Mouse (Mus musculus) thymus, adult 2 months (tissue): ENCODE data around the gene Plekhn1. TPM values are rescaled to one million over a fixed set of nuclear protein-coding genes. Genes with fewer than 3 reads are reported as not detected.
A peak's percentile ranks its signal among the peaks of the same experiment; 100 is the strongest.

Source experiments
- DNase-seq: peaks from one replicate; pipeline ENCODE4 v3.0.0; 2021
- H3K27ac ChIP-seq: fragments of 200-500 bp; 2 replicates; pipeline ENCODE4 v1.5.1; 2012; ENCODE audit warnings: low read length, control low read depth; ENCODE audit not compliant: control insufficient read depth, insufficient read depth
- H3K27me3 ChIP-seq: fragments of 200-500 bp; 2 replicates; pipeline ENCODE4 v1.6.1; 2012; ENCODE audit warnings: mild to moderate bottlenecking, low read length, moderate library complexity, mixed read lengths; ENCODE audit not compliant: control insufficient read depth, insufficient read depth
- H3K36me3 ChIP-seq: fragments of 200-500 bp; 2 replicates; pipeline ENCODE4 v1.6.1; 2012; ENCODE audit warnings: mild to moderate bottlenecking, low read length, moderate library complexity; ENCODE audit not compliant: control insufficient read depth, insufficient read depth
- H3K4me1 ChIP-seq: fragments of 200-500 bp; replicated peaks from 2 replicates; pipeline ENCODE4 v1.6.1; 2012; ENCODE audit warnings: low read length; ENCODE audit not compliant: control insufficient read depth, insufficient read depth
- H3K4me3 ChIP-seq: fragments of 200-500 bp; 2 replicates; pipeline ENCODE4 v1.5.1; 2012; ENCODE audit warnings: mild to moderate bottlenecking, low read length, control low read depth, moderate library complexity; ENCODE audit not compliant: control insufficient read depth, insufficient read depth
- CTCF ChIP-seq: fragments of 200-500 bp; IDR thresholded peaks from 2 replicates; pipeline ENCODE4 v1.5.1; 2012; ENCODE audit warnings: mild to moderate bottlenecking, control low read depth, low read length, moderate library complexity, borderline replicate concordance; ENCODE audit not compliant: control insufficient read depth, poor library complexity, insufficient read depth; ENCODE audit errors: extremely low read depth
- POLR2A ChIP-seq: fragments of 200-500 bp; IDR thresholded peaks from 2 replicates; pipeline ENCODE4 v1.6.1; 2012; ENCODE audit warnings: mild to moderate bottlenecking, low read length, control low read depth, moderate library complexity; ENCODE audit not compliant: control insufficient read depth, poor library complexity, insufficient read depth; ENCODE audit errors: extremely low read depth
- WGBS: fragments of 180-500 bp; shearing (Covaris S2); methylation state at CpG from one replicate; pipeline ENCODE4 v1.1.7; 2018; 5-methylcytosine and 5-hydroxymethylcytosine counted together
- polyA plus RNA-seq: library from polyadenylated mRNA; depleted of rRNA; stranded (reverse); fragments of >200 nt; gene quantifications from 2 replicates; pipeline ENCODE4 v1.2.3, GENCODE M21; 2012

The Plekhn1 gene
- polyA plus RNA-seq, 1 experiment = 145 TPM

DNA sequence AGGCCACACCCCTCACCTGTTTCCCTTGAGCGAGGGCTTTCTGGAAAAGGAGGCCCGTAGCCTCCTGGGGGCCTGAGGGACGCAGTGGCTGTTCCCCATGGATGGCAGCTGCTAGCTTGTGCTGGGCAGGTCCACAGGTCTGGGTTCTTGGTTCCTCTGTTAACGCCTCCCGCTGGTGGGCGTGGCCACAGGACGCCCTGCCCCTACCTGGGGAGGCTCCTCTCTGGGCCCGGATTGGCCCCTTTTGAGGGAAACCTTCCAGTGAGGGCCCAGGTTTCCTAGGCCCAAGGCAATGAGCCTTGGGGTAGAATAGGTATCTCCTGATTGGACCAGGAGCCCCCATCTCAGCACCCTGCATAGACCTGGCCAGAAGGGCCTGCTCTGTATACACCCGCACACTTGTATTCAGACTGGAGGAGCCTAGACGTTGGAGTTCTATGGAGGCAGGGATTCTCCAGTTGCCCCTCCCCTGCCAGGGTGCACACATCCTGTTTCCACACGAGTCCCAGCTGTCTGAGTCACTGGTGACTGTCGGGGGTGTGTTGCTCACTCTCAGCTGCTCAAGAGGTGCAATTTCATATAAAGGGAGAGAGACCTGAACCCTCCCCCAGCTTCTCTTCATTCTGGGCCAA, 6.1 kb downstream of the Plekhn1 start:
- H3K36me3 ChIP-seq = 0 out of 2 replicates have a peak, but pooled peaks cover 3% of the 10 kb centered on the region
- H3K27me3 ChIP-seq = no peaks in the 10 kb centered on the region
- 72% methylated on average over 12 of the region's 12 CpGs for WGBS
- peaks cover 4% of the 10 kb centered on the region for H3K4me1 ChIP-seq
- DNase-seq = no peak
- TF ChIP-seq POLR2A (no peak), CTCF (no peak)
- H3K4me3 ChIP-seq = peak overlapping the region; percentile 9; the same call in 1 of the 2 replicates
- no peak overlapping the region for H3K27ac ChIP-seq

DNA sequence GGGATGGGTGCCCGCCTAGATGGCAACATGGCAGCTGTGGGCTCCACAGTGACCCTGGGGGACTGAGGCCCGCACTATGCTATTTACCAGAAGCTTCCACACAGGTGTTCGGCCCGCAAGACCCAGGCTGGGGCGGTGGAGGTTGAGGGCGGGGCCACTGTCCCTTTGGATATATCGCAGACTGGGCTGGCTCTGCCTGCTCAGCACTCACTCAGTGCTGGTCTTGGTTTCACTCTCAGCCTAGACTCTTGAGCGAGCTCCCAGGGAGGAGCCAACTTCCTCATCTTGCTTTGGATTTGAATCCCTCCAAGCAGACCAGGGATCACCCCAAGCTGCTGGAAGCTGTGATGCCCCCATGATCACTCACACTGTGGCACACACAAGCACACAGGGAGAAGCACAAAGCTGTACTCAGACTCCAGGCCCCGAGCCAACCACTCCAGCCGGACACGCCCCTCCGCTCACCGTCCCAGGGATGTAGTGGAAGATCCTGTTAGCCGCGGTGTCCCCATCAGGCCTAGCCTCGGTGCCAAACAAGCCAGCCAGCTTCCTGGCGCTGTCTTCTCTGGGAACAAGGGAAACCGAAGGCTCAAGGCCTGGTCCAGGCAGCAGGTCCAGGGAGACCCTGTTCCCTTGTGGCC, 6.8 kb downstream of the Plekhn1 start:
- 84% methylated on average over 18 of the region's 18 CpGs for WGBS

DNA sequence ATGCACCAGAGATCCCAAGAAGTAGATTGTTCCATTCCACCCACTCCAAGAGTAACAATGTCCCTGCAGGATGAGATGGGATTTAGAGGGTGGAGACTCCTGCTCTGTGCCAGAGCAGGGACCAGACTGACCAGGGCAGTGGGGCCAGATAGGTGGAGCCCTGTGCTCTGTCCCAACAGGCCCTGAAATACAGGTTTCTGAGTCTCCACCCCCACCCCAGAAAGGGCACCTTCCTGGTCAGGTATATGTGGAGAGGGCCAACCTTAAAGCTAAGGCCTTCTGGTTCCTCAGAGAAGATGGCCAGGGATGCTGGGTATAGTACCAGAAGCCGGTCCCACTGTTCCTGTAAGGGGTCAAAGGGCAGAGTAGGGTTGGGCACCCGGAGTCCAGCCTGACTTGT, 10.4 kb downstream of the Plekhn1 start:
- Histone ChIP-seq H3K4me1 (no peaks in the 10 kb centered on the region), H3K27ac (no peak overlapping the region), H3K4me3 (no peak overlapping the region), H3K36me3 (no peaks in the 10 kb centered on the region), H3K27me3 (no peaks in the 10 kb centered on the region)
- DNase-seq = no peak
- TF ChIP-seq POLR2A (no peak), CTCF (no peak)
- 97% methylated on average over 2 of the region's 2 CpGs for WGBS

More for the DNA sequence above, 6.8 kb downstream of the Plekhn1 start:
- Histone ChIP-seq H3K27ac (no peak overlapping the region), H3K27me3 (no peaks in the 10 kb centered on the region), H3K4me1 (no peaks in the 10 kb centered on the region), H3K4me3 (peak overlapping the region; percentile 9), H3K36me3 (0 out of 2 replicates have a peak, but pooled peaks cover 3% of the 10 kb centered on the region)
- TF ChIP-seq POLR2A (no peak), CTCF (no peak)
- DNase-seq = no peak

DNA sequence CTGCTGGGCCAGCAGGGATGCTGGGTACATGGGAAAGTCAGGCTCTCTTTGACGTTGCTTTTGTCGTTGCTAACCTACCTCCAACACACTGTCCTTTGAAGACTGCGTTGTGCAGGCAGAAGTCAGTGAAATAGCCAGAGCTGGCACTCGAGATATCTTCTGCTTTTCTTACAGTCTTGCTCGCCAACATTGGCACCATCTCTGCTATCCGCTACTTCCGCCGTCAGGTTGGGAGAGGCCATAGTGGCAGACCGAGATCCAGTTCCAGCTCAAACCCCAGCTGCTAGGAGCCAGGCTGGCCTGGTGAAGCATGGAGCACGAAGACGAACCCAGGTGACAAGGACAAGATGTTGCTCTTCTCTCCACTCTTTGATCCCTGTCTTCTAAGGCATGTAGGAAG, 14.7 kb downstream of the Plekhn1 start:
- H3K27ac ChIP-seq = no peak overlapping the region
- no peaks in the 10 kb centered on the region for H3K27me3 ChIP-seq
- TF ChIP-seq CTCF (no peak), POLR2A (no peak)
- no peaks in the 10 kb centered on the region for H3K36me3 ChIP-seq
- DNase-seq = no peak
- no peak overlapping the region for H3K4me3 ChIP-seq
- H3K4me1 ChIP-seq = no peaks in the 10 kb centered on the region
- 94% methylated on average over 11 of the region's 11 CpGs for WGBS

DNA sequence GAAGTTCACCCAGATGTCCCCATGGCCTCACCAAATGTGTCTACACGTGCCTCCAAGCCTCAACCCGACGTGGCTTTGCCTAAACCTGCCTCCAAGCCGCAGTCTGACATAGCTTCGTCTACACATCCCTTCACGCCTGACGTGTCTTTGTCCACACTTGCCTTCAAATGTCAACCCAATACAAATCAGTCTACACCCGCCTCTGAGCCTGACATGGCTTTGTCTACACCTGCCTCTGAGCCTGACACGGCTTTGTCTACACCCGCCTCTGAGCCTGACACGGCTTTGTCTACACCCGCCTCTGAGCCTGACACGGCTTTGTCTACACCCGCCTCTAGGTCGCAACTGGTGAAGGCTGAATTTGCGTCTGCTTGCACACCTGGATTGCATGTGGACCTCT, 16.8 kb downstream of the Plekhn1 start:
- no peak overlapping the region for H3K27ac ChIP-seq
- H3K4me3 ChIP-seq = no peak overlapping the region
- WGBS = 87% methylated on average over 16 of the region's 16 CpGs
- no peaks in the 10 kb centered on the region for H3K4me1 ChIP-seq
- no peak for DNase-seq
- H3K27me3 ChIP-seq = no peaks in the 10 kb centered on the region
- no peaks in the 10 kb centered on the region for H3K36me3 ChIP-seq
- no peak for TF ChIP-seq POLR2A

DNA sequence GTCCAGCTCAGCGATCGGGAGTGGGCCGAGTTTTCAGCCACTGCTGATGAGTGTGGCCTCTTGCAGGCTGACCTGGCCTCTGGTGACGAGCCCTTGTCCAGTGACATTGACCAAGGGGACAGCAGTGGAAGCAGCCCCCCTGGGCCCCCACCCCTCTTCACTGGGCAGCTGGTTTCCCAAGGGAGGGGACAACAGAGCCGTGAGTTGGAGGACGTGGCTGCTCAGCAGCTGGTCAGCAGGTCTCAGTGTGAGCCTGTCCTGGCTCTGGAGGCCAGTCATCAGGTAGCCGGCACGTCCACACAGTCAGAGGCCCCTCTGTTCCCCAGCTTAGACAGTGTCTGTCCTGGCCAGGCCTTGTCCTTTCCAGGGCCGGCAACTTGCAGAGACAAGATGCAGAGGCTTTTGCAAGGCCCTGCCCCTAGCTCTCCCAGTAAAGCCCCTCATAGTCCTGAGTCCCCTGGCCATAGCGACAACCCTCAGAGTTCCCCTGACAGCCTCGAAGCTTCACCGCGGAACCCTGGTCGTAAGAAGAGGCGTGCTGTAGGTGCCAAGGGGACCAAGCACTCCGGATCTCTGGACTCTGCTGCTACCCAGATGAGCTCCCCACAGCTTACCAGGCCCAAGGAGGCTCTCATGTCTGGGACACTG, 17.5 kb downstream of the Plekhn1 start:
- Histone ChIP-seq H3K27ac (no peak overlapping the region), H3K4me3 (no peak overlapping the region), H3K27me3 (no peaks in the 10 kb centered on the region), H3K4me1 (no peaks in the 10 kb centered on the region), H3K36me3 (no peaks in the 10 kb centered on the region)
- no peak for DNase-seq
- TF ChIP-seq POLR2A (no peak), CTCF (no peak)
- 93% methylated on average over 16 of the region's 16 CpGs for WGBS
